Mouse (Mus musculus) skeletal muscle tissue, adult 2 months (tissue): ENCODE data around the gene Olfr721-ps1.

Experiments
- DNase-seq: peaks from one replicate; pipeline ENCODE4 v3.0.0-alpha.2; 2012; ENCODE audit warnings: low read depth, low spot score

The Olfr721-ps1 gene

DNA sequence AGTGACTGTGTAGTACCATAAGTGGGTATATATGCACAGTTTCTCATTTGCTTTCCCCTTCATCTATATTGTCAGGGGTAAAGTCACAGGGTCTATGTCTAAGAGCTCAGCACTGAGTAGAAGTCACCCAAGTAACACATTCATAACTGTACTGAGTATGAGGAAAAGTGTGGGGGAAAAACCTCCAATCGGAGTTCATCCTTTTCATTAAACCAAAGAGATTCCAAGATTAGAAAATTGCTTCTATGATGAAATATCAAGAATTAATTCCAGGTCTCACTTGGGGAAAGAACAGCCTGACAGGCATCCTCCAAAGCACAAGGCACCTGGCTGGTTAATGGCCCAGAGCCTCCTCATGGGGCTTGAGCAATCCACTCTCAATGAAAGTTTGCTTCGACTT is at the start of gene Olfr721-ps1:
Gene Olfr721-ps1 (plus strand): TSS at position 301 of the 400 bp plus-strand sequence.
- no peak for DNase-seq

DNA sequence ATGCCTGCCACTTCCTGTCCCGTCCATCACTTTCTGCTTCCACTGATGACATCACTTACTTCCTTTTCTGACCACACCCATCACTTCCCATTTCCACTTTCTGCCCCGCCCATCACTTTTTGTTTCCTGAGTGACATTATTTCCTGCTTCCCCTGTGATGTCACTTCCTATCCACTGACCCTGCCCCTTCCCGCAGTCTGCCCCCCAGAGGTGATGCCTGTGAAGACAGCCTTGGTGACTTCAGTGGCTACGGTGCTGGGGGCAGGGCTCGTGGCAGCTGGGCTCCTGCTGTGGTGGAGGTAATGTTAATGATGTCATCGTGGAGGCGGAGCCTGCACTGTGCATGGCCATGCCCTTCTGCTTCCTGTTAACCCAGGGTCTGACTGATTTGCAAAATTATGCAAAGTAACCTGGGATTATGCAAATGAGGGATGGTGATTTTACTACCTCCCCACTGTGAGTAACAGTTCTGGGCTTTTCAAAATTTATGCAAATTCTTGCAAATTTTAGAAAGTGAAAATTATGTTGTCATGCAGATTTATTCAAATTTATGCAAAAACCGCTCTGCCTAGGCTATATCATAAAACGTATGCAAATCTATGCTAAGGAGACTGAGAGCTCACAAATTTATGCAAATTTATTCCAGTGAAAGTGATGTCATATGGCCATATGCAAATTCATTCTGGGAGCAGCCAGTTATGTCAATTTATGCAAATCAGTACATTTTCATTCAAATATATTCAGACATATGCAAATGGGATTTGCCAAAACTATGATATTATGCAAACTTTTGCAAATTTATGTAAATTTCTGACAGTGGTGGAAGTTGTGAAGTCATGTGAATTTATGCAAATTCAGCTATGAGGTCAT is 49.1 kb upstream of the Olfr721-ps1 start:
- DNase-seq: no peak

DNA sequence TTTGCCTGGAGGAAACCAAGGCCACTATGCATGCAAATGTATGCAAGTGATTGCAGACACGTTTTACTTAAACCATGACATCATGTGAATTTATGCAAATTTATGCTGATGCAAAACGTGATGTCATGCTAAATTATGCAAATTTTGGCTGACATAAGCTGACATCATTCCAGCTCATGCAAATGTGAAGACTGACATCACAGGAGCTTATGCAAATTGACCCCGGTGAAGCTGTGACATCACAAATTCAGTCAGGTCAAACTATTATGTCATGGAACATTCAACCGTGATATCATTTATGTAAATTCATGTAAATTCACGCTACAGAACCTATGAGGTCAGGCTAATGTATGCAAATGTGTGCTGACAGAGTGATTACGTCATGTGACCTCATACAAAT is 48.5 kb upstream of the Olfr721-ps1 start:
- no peak for DNase-seq

DNA sequence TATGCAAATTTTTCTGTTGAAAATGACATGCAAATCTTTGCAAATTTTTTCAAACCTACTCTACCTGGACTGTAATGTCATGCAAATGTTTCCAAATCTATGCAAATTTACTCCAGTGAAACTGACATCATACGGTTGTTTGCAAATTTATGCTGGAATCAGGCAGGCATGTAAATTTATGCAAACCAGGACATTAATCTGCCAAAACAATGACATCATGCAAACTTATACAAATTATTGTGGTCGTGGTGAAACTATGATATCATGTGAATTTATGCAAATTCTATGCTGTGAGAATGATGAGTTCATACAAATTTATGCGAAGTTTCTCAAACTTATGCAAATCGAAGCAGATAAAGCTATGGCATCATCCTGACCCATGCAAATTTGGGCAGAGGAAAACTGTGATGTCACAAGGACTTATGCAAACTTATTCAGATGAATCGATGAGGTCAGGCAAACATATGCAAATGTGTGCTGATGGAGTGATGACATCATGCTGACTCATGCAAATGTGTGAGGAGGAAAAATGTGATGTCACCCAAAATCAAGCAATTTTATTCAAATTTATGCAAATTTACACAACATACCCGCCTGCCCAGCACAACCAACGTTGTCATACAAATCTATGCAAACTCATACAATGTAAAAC is 47.9 kb upstream of the Olfr721-ps1 start:
- DNase-seq: no peak

DNA sequence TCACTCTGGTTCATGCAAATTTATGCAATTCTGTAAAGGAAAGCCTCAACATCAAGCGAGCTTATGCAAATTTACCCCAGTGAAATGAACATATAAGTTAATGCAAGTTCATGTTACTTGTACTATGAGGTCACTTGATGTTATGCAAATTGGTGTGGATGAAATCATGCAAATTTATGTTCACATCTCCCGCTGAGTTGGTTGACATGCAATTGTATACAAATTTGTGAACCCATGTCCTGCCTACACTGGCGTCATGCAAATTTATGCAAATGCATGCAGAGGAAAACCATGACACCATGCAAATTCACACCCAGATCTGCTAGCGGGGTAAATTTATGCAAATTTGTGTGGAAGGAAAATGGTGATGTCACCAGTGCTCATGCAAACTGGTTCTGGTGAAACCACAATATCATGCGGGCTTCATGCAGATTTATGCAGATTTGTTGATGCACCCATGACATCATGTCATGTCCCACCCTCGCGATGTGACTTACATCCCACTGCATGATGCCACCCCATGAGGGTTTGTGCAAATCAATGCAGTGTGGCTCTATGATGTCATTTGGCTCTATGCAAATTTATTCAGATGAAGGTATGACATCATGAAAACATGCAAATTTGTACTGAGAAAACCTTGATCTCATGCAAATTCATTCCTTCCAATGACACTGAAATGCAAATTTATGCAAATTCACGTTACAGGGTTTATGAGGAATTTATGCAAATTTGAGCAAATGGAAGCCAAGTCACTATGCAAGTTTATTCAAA is 47.2 kb upstream of the Olfr721-ps1 start:
- no peak for DNase-seq

DNA sequence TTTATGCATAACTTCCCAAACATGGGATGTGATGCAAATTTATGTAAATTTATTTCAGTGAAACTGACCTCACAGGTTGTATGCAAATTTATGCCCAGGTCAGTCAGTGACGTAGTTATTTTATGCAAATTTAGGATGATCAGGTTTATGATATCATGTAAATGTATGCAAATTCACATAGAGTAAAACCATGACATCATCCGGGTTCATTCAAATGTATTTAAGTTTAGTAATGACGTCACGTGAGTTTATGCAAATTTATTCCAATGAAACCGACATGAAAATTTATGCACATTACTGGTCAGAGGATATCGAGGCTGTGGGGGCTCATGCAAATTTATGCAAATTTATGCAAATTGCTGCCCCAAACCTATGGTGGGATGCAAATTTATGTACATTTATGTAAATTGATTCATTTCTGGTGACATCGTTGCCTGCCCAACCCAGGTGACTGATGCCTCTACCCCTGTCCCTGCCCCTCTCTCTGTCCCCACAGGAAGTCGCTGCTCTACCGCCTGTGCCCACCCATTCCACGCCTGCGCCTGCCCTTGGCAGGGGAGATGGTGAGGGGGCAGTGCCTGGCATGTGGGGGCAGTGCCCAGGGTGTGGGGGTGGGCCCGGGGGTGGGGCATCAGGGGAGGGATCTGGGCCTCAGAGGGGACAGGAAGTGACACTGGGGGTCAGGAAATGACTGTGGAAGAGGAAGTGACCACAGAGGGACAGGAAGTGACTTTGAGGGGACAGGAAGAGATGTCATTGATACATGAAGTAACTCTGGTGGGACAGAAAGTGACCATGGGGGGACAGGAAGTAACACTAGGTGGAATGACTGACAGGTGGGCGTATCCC is 46.4 kb upstream of the Olfr721-ps1 start:
- DNase-seq: no peak

DNA sequence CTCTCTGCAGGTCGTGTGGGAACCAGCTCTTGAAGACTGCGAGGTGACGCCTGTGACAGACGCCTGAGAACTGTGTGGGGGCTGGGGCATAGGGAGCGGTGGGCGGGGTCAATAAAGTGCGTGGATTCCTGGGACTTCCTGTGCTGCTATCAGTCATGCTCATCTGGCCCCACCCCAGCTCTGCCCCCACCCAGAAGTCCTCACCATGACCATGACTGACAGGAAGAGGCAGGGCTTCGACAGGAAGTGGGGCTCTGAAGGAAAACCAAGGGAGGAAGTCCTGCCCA is 45.8 kb upstream of the Olfr721-ps1 start:
- DNase-seq: no peak

DNA sequence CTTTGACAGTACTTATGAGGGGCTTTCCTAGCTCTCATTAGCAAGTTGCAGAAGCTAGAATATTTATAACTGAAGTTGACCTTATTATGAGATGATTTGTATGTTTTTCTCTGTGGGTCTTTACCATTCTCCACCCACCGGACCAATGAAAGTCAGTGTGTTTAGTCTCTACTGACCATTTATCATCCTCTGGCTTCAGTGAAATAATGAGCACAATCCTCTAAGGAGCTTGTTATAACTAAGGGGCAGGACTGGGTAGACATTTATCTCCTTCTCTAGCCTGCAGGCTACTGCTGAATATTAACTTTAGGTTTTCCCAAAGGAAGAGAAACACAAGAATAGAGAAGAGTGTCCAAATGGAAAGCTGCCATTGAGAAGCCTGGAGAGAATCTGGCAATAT is 5.6 kb upstream of the Olfr721-ps1 start:
- DNase-seq: no peak

DNA sequence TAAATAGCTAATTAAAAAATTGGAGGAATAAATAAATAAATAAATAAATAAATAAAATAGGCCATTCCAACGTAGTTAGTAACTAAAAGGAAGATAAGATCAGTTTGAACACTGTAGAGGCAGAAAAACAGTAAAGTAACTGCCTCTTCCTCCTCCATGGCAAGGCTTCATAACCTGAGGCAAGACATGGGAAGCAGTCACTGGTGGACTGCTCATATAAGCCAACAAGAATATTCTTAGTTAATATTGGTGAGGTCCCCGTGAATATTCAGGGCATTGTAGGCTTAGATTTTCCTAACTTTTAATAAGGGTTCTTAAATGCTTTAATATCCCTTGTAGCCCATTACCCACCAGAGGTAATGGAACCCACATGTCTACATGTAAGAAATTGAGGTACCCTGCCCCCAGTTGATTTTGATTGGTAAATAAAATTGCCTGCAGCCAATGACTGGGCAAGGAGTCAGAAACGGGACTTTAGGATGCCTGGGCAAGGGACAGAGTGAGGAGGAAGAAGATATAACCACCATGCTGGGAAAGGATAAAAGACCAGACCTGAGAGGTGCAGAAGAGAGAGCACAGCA is 35.1 kb downstream of the Olfr721-ps1 start:
- no peak for DNase-seq
